11 mouse cellular contexts compared by ENCODE assay signal in the genomic region with DNA sequence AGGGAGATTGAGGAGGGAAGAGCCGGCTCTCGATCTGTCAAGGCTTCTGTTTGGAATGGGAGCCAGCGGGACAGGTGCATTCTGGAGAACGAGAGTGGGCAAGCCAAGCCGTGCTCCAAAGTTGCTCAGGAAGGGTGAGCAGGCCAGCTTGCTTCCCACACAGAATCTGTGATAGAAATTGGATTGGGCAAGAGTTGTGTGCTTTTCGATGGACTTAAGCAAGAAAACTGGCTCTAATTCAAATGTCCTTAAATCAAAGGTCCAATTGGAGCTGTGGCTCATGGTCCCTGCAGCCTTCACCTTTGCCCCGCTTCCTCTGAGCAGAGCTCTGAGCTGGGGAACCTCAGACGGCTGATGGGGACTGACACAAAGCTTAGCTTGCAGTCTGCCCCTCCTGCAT. TPM values are rescaled to one million over a fixed set of nuclear protein-coding genes. Genes with fewer than 3 reads are reported as not detected.
DNase-seq lines count a peak whose midpoint lies in the region; ATAC-seq lines count a peak whose summit lies in the region.
"Had no signal": no experiment of that assay in that cellular context is flagged by ENCODE, and none has a peak within 500 bp of the region (broad histone marks: within the 10 kb centered on the region; RNA-seq: fewer than 3 reads in every experiment).

No protein-coding gene starts in this region.

- H3K27me3 ChIP-seq in intestine, embryonic 15.5 days (replicated peaks): no peaks in the 10 kb centered on the region
- H3K27me3 ChIP-seq in liver, embryonic 13.5 days: peaks cover 8% of the 10 kb centered on the region; the same call in 1 of the 2 replicates
- H3K27me3 ChIP-seq: CH12.LX had no signal

- no peaks in the 10 kb centered on the region for H3K9me3 ChIP-seq in intestine, embryonic 15.5 days
- H3K9me3 ChIP-seq in liver, embryonic 13.5 days (replicated peaks): no peaks in the 10 kb centered on the region
- H3K9me3 ChIP-seq: lung, embryonic 15.5 days had no signal

- H3K4me3 ChIP-seq in intestine, embryonic 15.5 days (replicated peaks): no peak overlapping the region
- no peak overlapping the region for H3K4me3 ChIP-seq in liver, embryonic 13.5 days (replicated peaks)
- H3K4me3 ChIP-seq: lung, embryonic 15.5 days had no signal

- H3K4me2 ChIP-seq in intestine, embryonic 15.5 days (replicated peaks): no peak overlapping the region
- H3K4me2 ChIP-seq in liver, embryonic 13.5 days: no peak overlapping the region
- H3K4me2 ChIP-seq: lung, embryonic 15.5 days had no signal

- H3K36me3 ChIP-seq in intestine, embryonic 15.5 days: no peaks in the 10 kb centered on the region
- H3K36me3 ChIP-seq in liver, embryonic 13.5 days: no peaks in the 10 kb centered on the region
- H3K36me3 ChIP-seq: lung, embryonic 15.5 days had no signal

- peak; percentile 20; the same call in 1 of the 2 replicates for ATAC-seq in intestine, embryonic 15.5 days
- ATAC-seq in liver, embryonic 13.5 days (ENCODE audit: low read depth): peak; percentile 63
- no peak for ATAC-seq in monocyte, adult 5-6 weeks (replicated peaks; ENCODE audit: insufficient number of reproducible peaks, low FRiP score, low TSS enrichment, poor library complexity, severe bottlenecking)

- H3K4me1 ChIP-seq in intestine, embryonic 15.5 days (replicated peaks): peaks cover 15% of the 10 kb centered on the region
- H3K4me1 ChIP-seq in liver, embryonic 13.5 days (replicated peaks): peaks cover 17% of the 10 kb centered on the region

- intact Hi-C loops in heart, postnatal 36 days (cut with DNase I): no loop called here

- peak; percentile 11 for DNase-seq in heart, adult 8-10 months (ENCODE audit: low spot score)
- no peak for DNase-seq in heart, postnatal 36 days
- peak; percentile 86 for DNase-seq in adrenal gland, adult 8-10 months
- DNase-seq in liver, embryonic 13.5 days: no peak
- no peak for DNase-seq in spleen, postnatal 10 days (ENCODE audit: low spot score in 2 of 2)
- no peak for DNase-seq in B cell, adult 2 months
- DNase-seq: thymus, postnatal 25 days had no signal

- no peak overlapping the region for H3K9ac ChIP-seq in intestine, embryonic 15.5 days
- no peak overlapping the region for H3K9ac ChIP-seq in liver, embryonic 13.5 days
- H3K9ac ChIP-seq: lung, embryonic 15.5 days had no signal

- no peak overlapping the region for H3K27ac ChIP-seq in intestine, embryonic 15.5 days
- H3K27ac ChIP-seq in liver, embryonic 13.5 days: peak overlapping the region; percentile 9

- 85% methylated on average over 8 of the region's 8 CpGs for WGBS in intestine, embryonic 15.5 days
- WGBS in liver, embryonic 13.5 days (ENCODE audit: insufficient replicate concordance): 70% methylated on average over 8 of the region's 8 CpGs

RNA-seq across cellular contexts. Expression of gene Mical3, which starts 12.6 kb away (rescaled TPM):
- 100 to 1,000 TPM; 112 to 130 (median 120) TPM for total RNA-seq in heart, adult 8-10 months (2022)
- 100 to 1,000 TPM; 119 to 136 TPM for total RNA-seq in heart, postnatal 36 days (2021)
- 10 to 100 TPM; 41.6 to 78.2 (median 55.4) TPM for total RNA-seq in adrenal gland, adult 8-10 months (2022)
- 6.7 and 7.7 TPM in 2 replicates for polyA plus RNA-seq in intestine, embryonic 15.5 days (2015; fragmentation: Nextera tagmentation; extraction: Ambion mirVana)
- 9.9 and 10.7 TPM in 2 replicates for polyA plus RNA-seq in liver, embryonic 13.5 days (2015; fragmentation: Nextera tagmentation; extraction: Ambion mirVana)
- total RNA-seq in monocyte, adult 5-6 weeks (2017): 1.3 to 2.9 TPM (median 2.6 TPM) in 3 replicates

RNA-seq across cellular contexts. Expression of gene Pex26, which starts 40.0 kb away (rescaled TPM):
- total RNA-seq in heart, adult 8-10 months (2022): 1 to 10 TPM; 5.9 to 6.6 (median 6.3) TPM
- total RNA-seq in heart, postnatal 36 days (2021): 1 to 10 TPM; 5.5 to 6.3 TPM
- 10 to 100 TPM; 12.8 to 16.4 (median 14.8) TPM for total RNA-seq in adrenal gland, adult 8-10 months (2022)
- polyA plus RNA-seq in intestine, embryonic 15.5 days (2015; fragmentation: Nextera tagmentation; extraction: Ambion mirVana): 13.6 and 13.7 TPM in 2 replicates
- 2.9 and 3.3 TPM in 2 replicates for polyA plus RNA-seq in liver, embryonic 13.5 days (2015; fragmentation: Nextera tagmentation; extraction: Ambion mirVana)
- 4.0 to 9.1 TPM (median 4.9 TPM) in 3 replicates for total RNA-seq in monocyte, adult 5-6 weeks (2017)

Comparison
In these comparisons a context has a peak if more than half of its experiments do, and no peak if none do; other contexts are left out.
1. DNase-seq: peak in heart, adult 8-10 months (single experiment) and adrenal gland, adult 8-10 months (single experiment); none in heart, postnatal 36 days (0 of 2), liver, embryonic 13.5 days (single experiment), spleen, postnatal 10 days (0 of 2) and B cell, adult 2 months (0 of 2).
2. RNA of gene Mical3, which starts 12.6 kb away (total RNA-seq): 119 to 136 TPM in heart, postnatal 36 days, 112 to 130 TPM in heart, adult 8-10 months and 41.6 to 78.2 TPM in adrenal gland, adult 8-10 months; 1.3 to 2.9 TPM in monocyte, adult 5-6 weeks; every median in the first group is over 10 times any median in the second.